Mouse (Mus musculus): ENCODE results near the gene Gm527. TPM values are rescaled to one million over a fixed set of nuclear protein-coding genes. Genes with fewer than 3 reads are reported as not detected.

Gene Gm527
- total RNA-seq, 4 experiments from 2014 or later = 1.8 to 3.3 (median 2.9) TPM

Other genes starting within 250 kb of the Gm527 start
- 10 to 100 TPM in 3 of 4 experiments, 1 to 10 TPM in 1; 8.8 to 14.1 (median 11.0) TPM for gene Klhl28, start 47.6 kb downstream of the Gm527 start, total RNA-seq (2022)
- gene Togaram1, start 47.9 kb downstream of the Gm527 start, total RNA-seq (2022) = 10 to 100 TPM in 1 of 4 experiments, 1 to 10 TPM in 3; 9.3 to 13.6 (median 9.7) TPM
- gene Prpf39, start 118.4 kb downstream of the Gm527 start, total RNA-seq (2022) = 10 to 100 TPM; 10.7 to 13.4 (median 11.9) TPM
- 100 to 1,000 TPM; 246 to 282 (median 260) TPM for gene Fkbp3, start 156.1 kb downstream of the Gm527 start, total RNA-seq (2022)
- 1 to 10 TPM; 3.4 to 4.2 (median 4.0) TPM for gene Fancm, start 157.7 kb downstream of the Gm527 start, total RNA-seq (2022)